9 mouse cellular contexts compared by ENCODE assay signal in genomic region chr9:121830243-121830955, GRCm38 (mm10). TPM values are rescaled to one million over a fixed set of nuclear protein-coding genes. Genes with fewer than 3 reads are reported as not detected.
DNase-seq lines count a peak whose midpoint lies in the region; ATAC-seq and TF ChIP-seq lines count a peak whose summit lies in the region.
"Had no signal": no experiment of that assay in that cellular context is flagged by ENCODE, and none has a peak within 500 bp of the region (broad histone marks: within the 10 kb centered on the region; RNA-seq: fewer than 3 reads in every experiment).

No protein-coding gene starts in this region.

- 82% methylated on average over 6 of the region's 6 CpGs for WGBS in liver, adult 2 months
- 70% methylated on average over 6 of the region's 6 CpGs for WGBS in liver, embryonic 12.5 days (ENCODE audit: insufficient replicate concordance)
- WGBS in liver, embryonic 16.5 days (ENCODE audit: insufficient replicate concordance): 52% methylated on average over 6 of the region's 6 CpGs
- WGBS in small intestine, adult 2 months: 76% methylated on average over 6 of the region's 6 CpGs

- no peak overlapping the region for H3K9ac ChIP-seq in liver, adult 2 months (ENCODE audit: low read depth, low read length)
- no peak overlapping the region for H3K9ac ChIP-seq in liver, embryonic 12.5 days
- H3K9ac ChIP-seq in liver, embryonic 16.5 days (ENCODE audit: low read depth, low read length): no peak overlapping the region
- H3K9ac ChIP-seq: heart, embryonic 15.5 days had no signal

- no peaks in the 10 kb centered on the region for H3K79me2 ChIP-seq in liver, adult 2 months (ENCODE audit: control insufficient read depth, insufficient read depth, low read length)

- 0 out of 2 replicates have a peak, but pooled peaks cover 3% of the 10 kb centered on the region for H3K9me3 ChIP-seq in liver, embryonic 12.5 days (replicated peaks)
- H3K9me3 ChIP-seq in liver, embryonic 16.5 days (replicated peaks; ENCODE audit: control insufficient read depth, low read length): no peaks in the 10 kb centered on the region
- H3K9me3 ChIP-seq: heart, embryonic 15.5 days had no signal

- H3K4me1 ChIP-seq in liver, adult 2 months (ENCODE audit: control insufficient read depth, insufficient read depth, low read length): no peaks in the 10 kb centered on the region
- H3K4me1 ChIP-seq in liver, embryonic 12.5 days: no peaks in the 10 kb centered on the region
- no peaks in the 10 kb centered on the region for H3K4me1 ChIP-seq in bone marrow macrophage, adult 2 months (ENCODE audit: control insufficient read depth, insufficient read depth, low read length)
- no peaks in the 10 kb centered on the region for H3K4me1 ChIP-seq in liver, embryonic 16.5 days (ENCODE audit: control insufficient read depth, low read depth, low read length)
- H3K4me1 ChIP-seq in small intestine, adult 2 months (ENCODE audit: control insufficient read depth, insufficient read depth, insufficient read length, low read length): no peaks in the 10 kb centered on the region
- H3K4me1 ChIP-seq: heart, embryonic 15.5 days had no signal

- TF ChIP-seq POLR2A in liver, adult 2 months (IDR thresholded peaks at IDR 0.05; ENCODE audit: extremely low read depth, insufficient read depth, low read length): no peak
- no peak for TF ChIP-seq POLR2A in bone marrow macrophage, adult 2 months (IDR thresholded peaks at IDR 0.05; ENCODE audit: borderline replicate concordance, low read depth, low read length)
- TF ChIP-seq POLR2A in small intestine, adult 2 months (IDR thresholded peaks at IDR 0.05; ENCODE audit: low read depth, low read length): no peak

- no peak overlapping the region for H3K4me3 ChIP-seq in liver, adult 2 months (ENCODE audit: insufficient read depth, low read depth, low read length)
- H3K4me3 ChIP-seq in liver, embryonic 12.5 days: no peak overlapping the region
- H3K4me3 ChIP-seq in bone marrow macrophage, adult 2 months (ENCODE audit: insufficient read depth, low read length): no peak overlapping the region
- H3K4me3 ChIP-seq in liver, embryonic 16.5 days (ENCODE audit: low read depth, low read length): no peak overlapping the region
- no peak overlapping the region for H3K4me3 ChIP-seq in small intestine, adult 2 months (ENCODE audit: low read depth, low read length)
- H3K4me3 ChIP-seq: heart, embryonic 15.5 days had no signal

- H3K36me3 ChIP-seq in liver, adult 2 months (ENCODE audit: control insufficient read depth, insufficient read depth, low read length): no peaks in the 10 kb centered on the region
- H3K36me3 ChIP-seq in liver, embryonic 12.5 days: no peaks in the 10 kb centered on the region
- H3K36me3 ChIP-seq in liver, embryonic 16.5 days (ENCODE audit: control insufficient read depth, insufficient read depth): no peaks in the 10 kb centered on the region
- H3K36me3 ChIP-seq in small intestine, adult 2 months (ENCODE audit: control insufficient read depth, insufficient read depth, low read length): no peaks in the 10 kb centered on the region
- H3K36me3 ChIP-seq: heart, embryonic 15.5 days had no signal

- H3K4me2 ChIP-seq in liver, embryonic 12.5 days: no peak overlapping the region
- H3K4me2 ChIP-seq in liver, embryonic 16.5 days (ENCODE audit: low read depth, low read length): no peak overlapping the region
- H3K4me2 ChIP-seq: heart, embryonic 15.5 days had no signal

- no peaks in the 10 kb centered on the region for H3K27me3 ChIP-seq in liver, adult 2 months (ENCODE audit: control insufficient read depth, insufficient read depth, low read length)
- H3K27me3 ChIP-seq in liver, embryonic 12.5 days (replicated peaks): no peaks in the 10 kb centered on the region
- no peaks in the 10 kb centered on the region for H3K27me3 ChIP-seq in liver, embryonic 16.5 days (ENCODE audit: control insufficient read depth, insufficient read depth, low read depth, low read length)
- H3K27me3 ChIP-seq in small intestine, adult 2 months (ENCODE audit: control insufficient read depth, insufficient read depth, low read length): no peaks in the 10 kb centered on the region

- TF ChIP-seq CTCF in liver, adult 2 months (IDR thresholded peaks at IDR 0.05; ENCODE audit: low read depth, low read length): peak; percentile 81
- TF ChIP-seq CTCF in bone marrow macrophage, adult 2 months (IDR thresholded peaks at IDR 0.05; ENCODE audit: low read depth, low read length): peak; percentile 77
- TF ChIP-seq CTCF in small intestine, adult 2 months (IDR thresholded peaks at IDR 0.05; ENCODE audit: extremely low read depth, insufficient read length, insufficient replicate concordance, low read depth, low read length): peak; percentile 66

- no peak for ATAC-seq in liver, embryonic 12.5 days
- ATAC-seq in liver, embryonic 16.5 days (ENCODE audit: low read depth): 0 out of 2 replicates have a peak, but pooled peaks have one; percentile 24

- H3K27ac ChIP-seq in liver, adult 2 months (replicated peaks; ENCODE audit: insufficient read depth, low read depth, low read length): no peak overlapping the region
- H3K27ac ChIP-seq in liver, embryonic 12.5 days: no peak overlapping the region
- H3K27ac ChIP-seq in bone marrow macrophage, adult 2 months (ENCODE audit: insufficient read depth, low read depth, low read length): no peak overlapping the region
- H3K27ac ChIP-seq in liver, embryonic 16.5 days (ENCODE audit: low read length): no peak overlapping the region
- H3K27ac ChIP-seq in small intestine, adult 2 months (ENCODE audit: insufficient read depth, low read depth, low read length): no peak overlapping the region
- H3K27ac ChIP-seq: heart, embryonic 15.5 days had no signal

- DNase-seq in adrenal gland, adult (ENCODE audit: inconsistent age in 2 of 2, low spot score in 1 of 2): peak; percentile 44 to 79
- DNase-seq in adrenal gland, adult 8-10 months: no peak
- DNase-seq in liver, adult 2 months (ENCODE audit: extremely low read depth, low read depth, low spot score): no peak
- peak; percentile 41 for DNase-seq in forelimb bud, embryonic 11.5 days (ENCODE audit: low read depth, low spot score)

RNA-seq across cellular contexts. Expression of gene Ccdc13, which starts 8.9 kb away (rescaled TPM):
- total RNA-seq in adrenal gland, adult 8-10 months (2022): 1 to 10 TPM in 3 of 4 experiments, under 1 TPM in 1; 0.73 to 2.2 (median 1.6) TPM
- total RNA-seq in liver, adult 2 months (2014; rRNA removed): not detected in 2 replicates
- polyA plus RNA-seq in liver, adult 2 months (2012; rRNA removed): not detected in 2 replicates
- not detected in 2 replicates for polyA plus RNA-seq in liver, embryonic 12.5 days (2016; fragmentation: Nextera tagmentation; extraction: Ambion mirVana)
- not detected in 2 replicates for polyA plus RNA-seq in bone marrow macrophage, adult 2 months (2012; ENCODE audit: insufficient read depth, insufficient read length, missing spikeins)
- polyA plus RNA-seq in liver, embryonic 16.5 days (2015; fragmentation: Nextera tagmentation; extraction: Ambion mirVana): 0.07 TPM in 1 of 2 replicates, not detected in the other
- 0.65 TPM in 1 of 2 replicates, not detected in the other for polyA plus RNA-seq in small intestine, adult 2 months (2012; rRNA removed)
- polyA plus RNA-seq: heart, embryonic 15.5 days had no signal

RNA-seq across cellular contexts. Expression of gene Higd1a, which starts 27.8 kb away (rescaled TPM):
- 100 to 1,000 TPM in 1 of 4 experiments, 10 to 100 TPM in 3; 86.5 to 102 (median 87.4) TPM for total RNA-seq in adrenal gland, adult 8-10 months (2022)
- 45.6 and 65.6 TPM in 2 replicates for total RNA-seq in liver, adult 2 months (2014; rRNA removed)
- polyA plus RNA-seq in liver, adult 2 months (2012; rRNA removed): 14.7 and 20.2 TPM in 2 replicates
- polyA plus RNA-seq in liver, embryonic 12.5 days (2016; fragmentation: Nextera tagmentation; extraction: Ambion mirVana): 135 and 145 TPM in 2 replicates
- 45.9 and 52.3 TPM in 2 replicates for polyA plus RNA-seq in bone marrow macrophage, adult 2 months (2012; ENCODE audit: insufficient read depth, insufficient read length, missing spikeins)
- 114 and 136 TPM in 2 replicates for polyA plus RNA-seq in liver, embryonic 16.5 days (2015; fragmentation: Nextera tagmentation; extraction: Ambion mirVana)
- polyA plus RNA-seq in small intestine, adult 2 months (2012; rRNA removed): 7.0 and 11.4 TPM in 2 replicates

RNA-seq across cellular contexts. Expression of gene Hhatl, which starts 38.1 kb away (rescaled TPM):
- total RNA-seq in adrenal gland, adult 8-10 months (2022): under 1 TPM in 1 of 4 experiments, not detected in 3; 0.59 TPM
- 0.07 TPM in 1 of 2 replicates, not detected in the other for total RNA-seq in liver, adult 2 months (2014; rRNA removed)
- polyA plus RNA-seq in liver, adult 2 months (2012; rRNA removed): not detected in 2 replicates
- not detected in 2 replicates for polyA plus RNA-seq in liver, embryonic 12.5 days (2016; fragmentation: Nextera tagmentation; extraction: Ambion mirVana)
- polyA plus RNA-seq in bone marrow macrophage, adult 2 months (2012; ENCODE audit: insufficient read depth, insufficient read length, missing spikeins): not detected in 2 replicates
- 0.07 and 0.31 TPM in 2 replicates for polyA plus RNA-seq in liver, embryonic 16.5 days (2015; fragmentation: Nextera tagmentation; extraction: Ambion mirVana)
- polyA plus RNA-seq in small intestine, adult 2 months (2012; rRNA removed): 5.1 and 5.2 TPM in 2 replicates

RNA-seq across cellular contexts. Expression of gene Klhl40, which starts 53.0 kb away (rescaled TPM):
- under 1 TPM in 1 of 4 experiments, not detected in 3; 0.15 TPM for total RNA-seq in adrenal gland, adult 8-10 months (2022)
- total RNA-seq in liver, adult 2 months (2014; rRNA removed): 0.18 TPM in 1 of 2 replicates, not detected in the other
- polyA plus RNA-seq in liver, adult 2 months (2012; rRNA removed): not detected in 2 replicates
- polyA plus RNA-seq in liver, embryonic 12.5 days (2016; fragmentation: Nextera tagmentation; extraction: Ambion mirVana): 0.06 and 0.26 TPM in 2 replicates
- polyA plus RNA-seq in bone marrow macrophage, adult 2 months (2012; ENCODE audit: insufficient read depth, insufficient read length, missing spikeins): not detected in 2 replicates
- 0.53 and 1.5 TPM in 2 replicates for polyA plus RNA-seq in liver, embryonic 16.5 days (2015; fragmentation: Nextera tagmentation; extraction: Ambion mirVana)
- polyA plus RNA-seq in small intestine, adult 2 months (2012; rRNA removed): 0.14 TPM in 1 of 2 replicates, not detected in the other

Comparison
In these comparisons a context has a peak if more than half of its experiments do, and no peak if none do; other contexts are left out.
1. DNase-seq: peak in adrenal gland, adult (2 of 2) and forelimb bud, embryonic 11.5 days (single experiment); none in adrenal gland, adult 8-10 months (single experiment) and liver, adult 2 months (single experiment).
2. Peak in every context shown above with its lines, with median percentiles within 50 percentile points of each other: CTCF ChIP-seq.